Mouse (Mus musculus) splenic B cell, adult 2 months (primary cell): Measurements from ENCODE around the gene Omp.
A peak's percentile ranks its signal among the peaks of the same experiment; 100 is the strongest.
"Not testable (repeated sequence)": the region's sequence is repeated elsewhere in the genome, so short reads cannot be mapped to it uniquely, and the experiment has no call there.

ENCODE experiments used
- DNase-seq: peaks from one replicate; pipeline ENCODE4 v3.0.0-alpha.2; 2011; ENCODE audit warnings: low read depth, low spot score
- H3K27me3 ChIP-seq: 2 replicates; pipeline ENCODE4 v1.6.1; 2012; ENCODE audit warnings: mild to moderate bottlenecking, low read length, moderate library complexity, mixed read lengths; ENCODE audit not compliant: control insufficient read depth, poor library complexity, insufficient read depth, severe bottlenecking
- H3K36me3 ChIP-seq: 2 replicates; pipeline ENCODE4 v1.6.1; 2012; ENCODE audit warnings: mild to moderate bottlenecking, low read length, moderate library complexity, mixed read lengths; ENCODE audit not compliant: control insufficient read depth, poor library complexity, insufficient read depth, severe bottlenecking

The Omp gene

GRCm38 (mm10) chr7:98145402-98145801 lies at the start of gene Omp:
Omp (minus strand) TSS chr7:98145502.
- no peaks in the 10 kb centered on the region for H3K27me3 ChIP-seq
- peaks cover 3% of the 10 kb centered on the region; the same call in 1 of the 2 replicates for H3K36me3 ChIP-seq
- DNase-seq, result no peak

DNA sequence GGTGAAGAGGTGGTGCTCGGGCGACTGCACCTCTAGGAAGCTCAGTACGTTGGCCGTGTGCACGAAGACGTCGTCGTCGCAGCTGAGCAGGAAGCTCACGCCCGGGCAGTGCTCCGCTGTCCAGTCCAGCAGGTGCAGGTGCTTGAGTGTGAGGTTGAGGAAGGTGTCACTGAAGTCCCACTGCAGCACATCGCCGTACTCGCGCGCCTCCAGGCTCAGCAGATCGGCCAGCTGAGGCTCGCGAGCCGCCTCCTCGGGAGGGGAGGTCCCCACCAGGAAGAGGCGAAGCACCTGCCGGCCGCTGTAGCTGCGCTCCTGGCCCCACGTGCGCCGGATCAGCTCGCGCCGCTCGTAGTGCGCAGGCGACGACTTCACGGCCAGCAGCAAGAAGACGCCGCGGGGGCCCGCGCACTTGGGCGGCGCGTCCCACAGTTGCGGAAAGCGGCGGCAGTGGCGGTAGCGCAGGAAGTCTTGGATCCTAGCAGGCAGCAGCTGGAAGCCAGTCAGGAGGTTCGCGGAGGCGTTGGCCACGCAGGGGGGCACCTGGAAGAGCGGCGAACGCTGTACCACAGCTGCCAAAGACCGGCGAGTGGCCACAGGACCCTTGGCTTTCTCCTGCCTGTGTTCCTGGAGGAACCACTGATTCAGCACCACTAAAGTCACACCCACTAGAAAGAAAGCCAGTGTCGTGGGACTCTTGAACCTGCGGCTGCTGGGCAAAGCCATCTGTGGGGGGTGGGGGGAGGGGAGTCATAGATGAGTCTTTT lies 48.9 kb upstream of the Omp start:
- H3K27me3 ChIP-seq, result no peaks in the 10 kb centered on the region
- H3K36me3 ChIP-seq, result no peaks in the 10 kb centered on the region
- peak; percentile 57 for DNase-seq

- Histone ChIP-seq H3K27me3 (no peaks in the 10 kb centered on the region), H3K36me3 (no peaks in the 10 kb centered on the region)
- peak; percentile 65 for DNase-seq
These were observed 48.3 kb upstream of the Omp start for GRCm38 (mm10) chr7:98193515-98194025.

DNA sequence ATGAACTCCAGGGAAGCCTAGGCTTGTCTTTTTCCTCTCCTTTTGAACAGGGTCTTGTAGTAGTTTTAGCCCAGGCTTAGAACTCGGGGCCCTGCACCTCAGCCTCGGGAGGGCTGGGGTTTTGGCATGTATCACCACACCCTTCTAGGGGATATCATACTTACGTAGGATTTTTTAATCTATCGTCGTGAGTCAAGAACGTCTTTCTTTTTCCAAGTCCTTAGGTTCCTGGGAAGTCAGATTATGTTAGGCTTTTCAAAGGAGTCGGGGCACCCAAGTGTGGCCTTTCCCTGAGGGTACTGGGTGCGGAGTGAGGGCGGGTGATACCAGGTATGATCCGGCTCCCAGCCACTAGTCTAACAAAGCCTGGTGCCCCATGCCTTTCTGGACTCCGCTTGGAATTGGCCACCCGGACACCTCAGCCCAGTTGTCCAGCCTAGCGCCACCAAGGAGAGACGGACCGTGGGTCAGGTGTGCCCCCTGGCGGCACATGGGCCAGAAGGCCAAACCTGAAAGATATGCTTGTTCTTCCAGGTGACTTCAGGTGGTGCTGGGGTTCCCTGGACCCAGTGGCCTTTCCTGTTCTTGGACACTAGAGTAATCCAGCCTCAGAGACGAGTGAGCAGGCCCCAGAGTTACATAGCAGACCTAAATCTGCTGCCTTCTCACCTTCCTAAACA lies 46.4 kb upstream of the Omp start:
- DNase-seq, result peak; percentile 56
- no peaks in the 10 kb centered on the region for H3K36me3 ChIP-seq
- no peaks in the 10 kb centered on the region for H3K27me3 ChIP-seq

DNA sequence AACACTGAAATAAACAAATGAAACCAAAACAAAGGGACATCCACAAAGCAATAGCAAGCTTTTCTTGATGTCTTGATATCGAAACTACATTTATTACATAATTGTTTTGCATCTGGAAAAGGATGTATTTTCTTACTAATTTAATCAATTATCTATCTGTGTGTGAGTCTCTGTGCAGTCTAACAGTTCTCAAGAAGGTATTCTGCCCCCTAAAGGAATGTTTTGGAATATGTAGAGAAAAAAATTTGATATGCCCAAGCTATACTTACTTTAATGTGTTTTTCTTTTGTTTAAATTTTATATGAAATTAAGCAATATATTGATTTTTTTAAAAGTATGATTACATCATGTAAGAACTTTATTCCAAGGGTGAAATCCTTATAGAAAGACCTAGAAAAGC lies 45.3 kb upstream of the Omp start:
- Histone ChIP-seq H3K27me3 (no peaks in the 10 kb centered on the region), H3K36me3 (no peaks in the 10 kb centered on the region)
- peak; percentile 39 for DNase-seq

GRCm38 (mm10) chr7:98189745-98190144 lies 44.4 kb upstream of the Omp start:
- H3K27me3 ChIP-seq, result no peaks in the 10 kb centered on the region
- DNase-seq, result no peak
- H3K36me3 ChIP-seq, result no peaks in the 10 kb centered on the region

DNA sequence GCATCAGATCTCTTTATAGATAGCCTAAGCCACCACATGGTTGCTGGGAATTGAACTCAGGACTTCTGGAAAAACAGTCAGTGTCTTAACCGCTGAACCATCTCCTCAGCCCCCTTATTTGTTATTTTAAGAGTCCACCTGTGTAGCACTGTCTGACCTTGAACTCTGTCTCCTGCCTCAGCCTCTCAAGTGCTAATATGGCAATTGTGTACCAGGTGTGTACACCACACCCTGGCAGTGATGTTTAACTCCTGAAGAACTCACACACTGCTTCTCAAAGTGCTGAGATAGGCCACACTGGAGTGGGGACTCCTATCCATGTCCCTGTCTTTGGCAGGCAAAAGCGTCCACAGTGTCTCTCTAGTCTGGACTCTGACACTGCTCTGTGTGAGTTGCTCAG lies 43.4 kb upstream of the Omp start:
- DNase-seq, result no peak
- Histone ChIP-seq H3K27me3 (no peaks in the 10 kb centered on the region), H3K36me3 (no peaks in the 10 kb centered on the region)

DNA sequence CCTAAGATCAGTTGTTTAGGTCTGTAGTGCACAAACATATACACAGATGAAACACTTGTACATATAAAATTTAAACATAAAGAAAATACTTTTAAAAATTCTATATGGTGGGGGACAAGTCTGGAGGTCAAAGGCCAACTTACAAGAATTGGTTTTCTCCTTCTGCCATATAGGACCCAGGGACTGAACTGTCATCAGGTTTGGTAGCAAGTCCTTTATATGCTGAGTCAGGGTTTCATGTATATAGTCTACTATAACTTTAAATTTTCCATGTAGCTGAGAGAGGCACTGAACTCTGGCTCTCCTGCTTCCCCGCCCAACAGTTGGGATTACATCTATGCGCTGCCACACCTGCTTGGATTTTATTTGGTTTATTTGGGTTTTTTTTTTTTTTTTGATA lies 42.9 kb upstream of the Omp start:
- Histone ChIP-seq H3K27me3 (no peaks in the 10 kb centered on the region), H3K36me3 (no peaks in the 10 kb centered on the region)
- no peak for DNase-seq

DNA sequence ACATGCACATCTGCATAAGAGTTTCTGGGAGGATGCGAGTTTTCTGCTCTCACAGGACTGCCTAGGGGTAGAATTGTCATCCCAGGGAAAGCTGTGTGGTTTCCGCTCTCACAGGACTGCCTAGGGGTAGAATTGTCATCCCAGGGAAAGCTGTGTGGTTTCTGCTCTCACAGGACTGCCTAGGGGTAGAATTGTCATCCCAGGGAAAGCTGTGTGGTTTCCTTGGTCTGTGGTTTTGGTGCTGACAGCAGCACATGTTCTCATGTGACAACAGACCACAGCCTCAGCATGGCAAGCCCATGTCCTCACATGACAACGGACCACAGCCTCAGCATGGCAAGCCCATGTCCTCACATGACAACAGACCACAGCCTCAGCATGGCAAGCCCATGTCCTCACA lies 42.0 kb upstream of the Omp start:
- H3K27me3 ChIP-seq, DNase-seq, H3K36me3 ChIP-seq: not testable (repeated sequence)

DNA sequence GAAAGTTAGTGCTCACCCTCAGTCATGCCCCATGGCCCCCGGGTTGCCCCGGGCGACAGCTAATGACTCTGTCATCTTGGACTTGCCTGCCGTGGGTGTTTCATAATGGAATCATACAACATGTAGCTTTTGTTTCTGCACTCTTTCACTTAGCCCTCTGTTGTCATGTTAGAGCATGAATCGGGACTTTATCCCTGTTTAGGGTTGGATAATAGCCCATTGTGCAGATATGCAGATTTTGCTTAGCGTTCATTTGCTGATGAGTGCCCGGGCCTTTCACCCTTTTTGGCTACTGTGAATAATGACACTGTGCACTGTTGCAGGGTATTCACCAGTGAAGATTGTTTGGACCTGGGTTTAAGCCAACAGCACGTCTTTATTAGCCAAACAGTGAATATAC lies 41.3 kb upstream of the Omp start:
- no peak for DNase-seq
- Histone ChIP-seq H3K27me3 (no peaks in the 10 kb centered on the region), H3K36me3 (no peaks in the 10 kb centered on the region)

- DNase-seq, result no peak
- H3K27me3 ChIP-seq, result no peaks in the 10 kb centered on the region
These were observed 40.0 kb upstream of the Omp start for GRCm38 (mm10) chr7:98185326-98185725.

DNA sequence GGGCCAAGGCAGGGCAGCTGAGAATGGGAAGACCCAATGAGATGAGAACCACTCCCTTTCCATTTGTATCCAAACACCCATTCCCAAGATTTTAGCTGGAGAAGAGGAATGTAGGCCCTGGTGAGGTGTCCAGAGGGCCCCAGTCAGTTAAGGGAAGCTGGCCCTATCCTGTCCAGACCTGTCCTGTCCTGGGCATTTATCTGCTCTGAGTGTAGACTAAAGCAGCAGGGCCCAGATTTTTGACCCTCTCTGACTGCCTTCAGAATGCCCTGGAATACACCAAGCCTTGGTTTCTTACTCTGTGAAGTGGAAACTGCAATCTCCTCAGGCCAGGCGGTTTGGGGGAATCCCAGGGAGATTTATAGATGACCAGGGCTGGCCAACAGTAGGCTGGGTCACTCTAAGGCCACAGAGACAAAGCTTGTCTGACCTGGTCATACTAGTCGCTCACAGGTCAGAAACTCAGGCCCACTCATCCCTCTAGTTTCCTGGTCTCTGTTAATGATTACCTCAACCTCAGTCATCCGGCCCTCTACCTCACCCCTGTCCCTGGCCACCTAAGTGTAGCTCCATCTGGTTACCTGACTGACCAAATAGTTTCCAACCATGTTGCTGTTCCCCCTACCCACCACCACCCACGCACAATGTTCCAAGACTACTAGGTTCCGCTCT lies 33.4 kb upstream of the Omp start:
- no peak for DNase-seq
- no peaks in the 10 kb centered on the region for H3K27me3 ChIP-seq
- H3K36me3 ChIP-seq, result no peaks in the 10 kb centered on the region

More at GRCm38 (mm10) chr7:98185326-98185725, 40.0 kb upstream of the Omp start:
- no peaks in the 10 kb centered on the region for H3K36me3 ChIP-seq

DNA sequence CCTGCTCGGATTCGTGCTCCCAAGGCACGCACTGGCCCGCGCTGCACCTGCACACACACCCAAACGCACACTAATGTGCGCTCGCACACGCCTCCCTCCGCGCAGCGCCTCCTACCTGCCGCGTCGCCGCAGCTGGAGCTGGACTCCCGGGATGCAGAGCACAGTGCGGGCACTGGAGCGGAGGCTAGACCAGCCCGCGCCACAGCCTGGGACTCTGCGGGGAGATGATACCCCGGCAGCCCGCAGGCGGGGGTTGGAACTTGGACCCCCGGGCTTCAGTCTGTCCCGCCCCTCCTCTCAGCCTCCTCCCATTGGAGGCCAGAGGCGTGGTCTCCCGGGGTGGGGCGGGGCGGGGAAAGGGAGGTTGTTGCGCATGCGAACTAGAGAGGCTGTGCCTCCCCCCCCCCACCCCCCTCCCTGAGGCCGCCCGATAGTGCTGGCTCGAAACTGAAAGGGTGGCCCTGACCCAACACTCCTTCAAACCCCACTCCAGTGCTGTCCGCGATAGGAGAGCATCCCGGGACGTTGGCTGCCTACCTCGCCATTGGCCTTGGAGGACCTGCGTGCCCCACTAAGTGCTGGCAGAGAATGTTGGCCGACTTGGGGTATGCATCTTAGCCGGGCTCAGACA lies 32.7 kb upstream of the Omp start, which contains the start of gene Capn5:
Capn5 (minus strand) TSS at position 346 of the 631 bp plus-strand sequence.
- peak; percentile 90 for DNase-seq
- Histone ChIP-seq H3K36me3 (no peaks in the 10 kb centered on the region), H3K27me3 (no peaks in the 10 kb centered on the region)

GRCm38 (mm10) chr7:98177566-98177928 lies 32.2 kb upstream of the Omp start:
- peak; percentile 13 for DNase-seq
- no peaks in the 10 kb centered on the region for H3K27me3 ChIP-seq
- no peaks in the 10 kb centered on the region for H3K36me3 ChIP-seq
